ENCODE assay signal across 7 mouse cellular contexts in genomic region chr12:80769697-80770096, GRCm38 (mm10). TPM values are rescaled to one million over a fixed set of nuclear protein-coding genes. Genes with fewer than 3 reads are reported as not detected.
DNase-seq lines count a peak whose midpoint lies in the region; ATAC-seq and TF ChIP-seq lines count a peak whose summit lies in the region.

No protein-coding gene starts in this region.

- 23% methylated on average over 11 of the region's 11 CpGs for WGBS in midbrain, embryonic 10.5 days

- TF ChIP-seq CTCF in gastrocnemius, adult 2 months (IDR thresholded peaks at IDR 0.05) = peak; percentile 100; the same call in 1 of the 2 replicates

- H3K9me3 ChIP-seq in midbrain, embryonic 10.5 days (replicated peaks) = no peaks in the 10 kb centered on the region

- DNase-seq in cerebellum, postnatal 25 days = peak; percentile 87 to 91
- peak; percentile 80 for DNase-seq in gastrocnemius, adult 2 months
- DNase-seq in left cerebral cortex, postnatal 4 days = peak; percentile 80
- peak; percentile 87 for DNase-seq in midbrain, embryonic 10.5 days (ENCODE audit: low spot score)
- DNase-seq in skeletal muscle tissue, adult 2 months (ENCODE audit: low read depth, low spot score) = peak; percentile 63

- H3K4me1 ChIP-seq in midbrain, embryonic 10.5 days = no peaks in the 10 kb centered on the region

- no peaks in the 10 kb centered on the region for H3K27me3 ChIP-seq in midbrain, embryonic 10.5 days (ENCODE audit: low read depth, poor library complexity, severe bottlenecking)

- H3K27ac ChIP-seq in gastrocnemius, adult 2 months = no peak overlapping the region
- H3K27ac ChIP-seq in midbrain, embryonic 10.5 days (replicated peaks) = no peak overlapping the region

- intact Hi-C loops in gastrocnemius, adult 2 months (cut with DNase I) = loop anchor here (1.0 kb wide), 1 partner anchor 126 kb away; no protein-coding TSS in a partner anchor
- intact Hi-C loops in left cerebral cortex, postnatal 4 days (cut with DNase I) = loop anchor here (2.0 kb wide), 1 partner anchor 125 kb away; no protein-coding TSS in a partner anchor

- ATAC-seq in activated CD4-positive, CD25-positive, alpha-beta regulatory T cell, adult 4 months = peak; percentile 61
- ATAC-seq in inflammation-experienced regulatory T-cells, adult 6 months = peak; percentile 58

- H3K36me3 ChIP-seq in midbrain, embryonic 10.5 days = no peaks in the 10 kb centered on the region

- H3K4me3 ChIP-seq in gastrocnemius, adult 2 months = no peak overlapping the region
- H3K4me3 ChIP-seq in midbrain, embryonic 10.5 days = no peak overlapping the region

RNA-seq across cellular contexts. Expression of gene Ccdc177, which starts 9.2 kb away (rescaled TPM):
- not detected for polyA plus RNA-seq in activated CD4-positive, CD25-positive, alpha-beta regulatory T cell, adult 4 months (2017; shearing (Covaris generic))
- total RNA-seq in gastrocnemius, adult 2 months (2021) = not detected
- polyA plus RNA-seq in inflammation-experienced regulatory T-cells, adult 6 months (2017; shearing (Covaris generic)) = not detected
- 10 to 100 TPM; 17.1 to 19.5 TPM for total RNA-seq in left cerebral cortex, postnatal 4 days (2021)
- polyA plus RNA-seq in midbrain, embryonic 10.5 days (2016; fragmentation: Nextera tagmentation; extraction: Ambion mirVana) = 2.0 and 2.2 TPM in 2 replicates

RNA-seq across cellular contexts. Expression of gene Susd6, which starts 20.6 kb away (rescaled TPM):
- 10 to 100 TPM; 21.8 to 29.4 TPM for polyA plus RNA-seq in activated CD4-positive, CD25-positive, alpha-beta regulatory T cell, adult 4 months (2017; shearing (Covaris generic))
- 10 to 100 TPM; 37.7 to 41.1 TPM for total RNA-seq in gastrocnemius, adult 2 months (2021)
- 10 to 100 TPM; 21.2 to 32.8 (median 26.7) TPM for polyA plus RNA-seq in inflammation-experienced regulatory T-cells, adult 6 months (2017; shearing (Covaris generic))
- total RNA-seq in left cerebral cortex, postnatal 4 days (2021) = 10 to 100 TPM; 19.6 to 21.4 TPM
- polyA plus RNA-seq in midbrain, embryonic 10.5 days (2016; fragmentation: Nextera tagmentation; extraction: Ambion mirVana) = 13.9 and 16.6 TPM in 2 replicates
